Mouse (Mus musculus) lung, adult 2 months (tissue): ENCODE results near the gene Rnf31. TPM values are rescaled to one million over a fixed set of nuclear protein-coding genes. Genes with fewer than 3 reads are reported as not detected.

Experiments used
- DNase-seq: peaks from one replicate; pipeline ENCODE4 v3.0.0; 2022
- H3K4me1 ChIP-seq: fragments of 200-500 bp; 2 replicates; pipeline ENCODE4 v1.6.1; 2011; ENCODE audit warnings: low read length; ENCODE audit not compliant: control insufficient read depth, insufficient read depth
- H3K4me3 ChIP-seq: fragments of 200-500 bp; replicated peaks from 2 replicates; pipeline ENCODE3; 2011; ENCODE audit warnings: low read depth, mild to moderate bottlenecking, control low read depth, low read length; ENCODE audit errors: extremely low read depth
- CTCF ChIP-seq: fragments of 200-500 bp; IDR thresholded peaks from 2 replicates; pipeline ENCODE4 v1.5.1; 2011; ENCODE audit warnings: mild to moderate bottlenecking, low read length, control low read depth; ENCODE audit not compliant: insufficient read depth
- POLR2A ChIP-seq: fragments of 200-500 bp; IDR thresholded peaks from 2 replicates; pipeline ENCODE4 v1.6.1; 2011; ENCODE audit warnings: low read depth, mild to moderate bottlenecking, control low read depth, low read length, borderline replicate concordance; ENCODE audit errors: extremely low read depth
- WGBS: fragments of 180-500 bp; shearing (Covaris S2); methylation state at CpG from one replicate; pipeline ENCODE4 v1.1.7; 2018; 5-methylcytosine and 5-hydroxymethylcytosine counted together
- polyA plus RNA-seq: library from polyadenylated mRNA; depleted of rRNA; stranded (reverse); fragments of >200 nt; gene quantifications from 2 replicates; pipeline ENCODE4 v1.2.3, GENCODE M21; 2012; rRNA removed

Rnf31 gene
- polyA plus RNA-seq, 1 experiment, result 42.8 TPM

DNA sequence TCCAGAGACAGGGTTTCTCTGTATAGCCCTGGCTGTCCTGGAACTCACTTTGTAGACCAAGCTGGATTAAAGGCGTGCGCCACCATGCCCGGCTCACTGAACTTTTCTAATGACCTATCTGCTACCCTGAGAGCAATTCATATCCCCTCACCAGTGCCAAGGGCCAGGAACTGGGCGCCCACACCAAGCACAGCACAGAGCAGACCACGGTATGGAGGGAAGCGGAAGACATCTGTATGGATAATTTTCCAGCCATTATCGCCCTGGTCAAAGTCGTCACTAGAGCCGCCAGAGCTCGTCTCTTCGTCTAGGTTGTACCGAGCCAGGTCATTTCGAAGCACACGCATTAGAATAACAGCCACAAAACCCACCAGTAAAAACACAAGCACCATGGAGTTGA is 49.3 kb downstream of the Rnf31 start:
- TF ChIP-seq POLR2A (no peak), CTCF (no peak)
- Histone ChIP-seq H3K4me1 (peaks cover 16% of the 10 kb centered on the region), H3K4me3 (no peak overlapping the region)
- WGBS, result 96% methylated on average over 14 of the region's 14 CpGs
- no peak for DNase-seq

DNA sequence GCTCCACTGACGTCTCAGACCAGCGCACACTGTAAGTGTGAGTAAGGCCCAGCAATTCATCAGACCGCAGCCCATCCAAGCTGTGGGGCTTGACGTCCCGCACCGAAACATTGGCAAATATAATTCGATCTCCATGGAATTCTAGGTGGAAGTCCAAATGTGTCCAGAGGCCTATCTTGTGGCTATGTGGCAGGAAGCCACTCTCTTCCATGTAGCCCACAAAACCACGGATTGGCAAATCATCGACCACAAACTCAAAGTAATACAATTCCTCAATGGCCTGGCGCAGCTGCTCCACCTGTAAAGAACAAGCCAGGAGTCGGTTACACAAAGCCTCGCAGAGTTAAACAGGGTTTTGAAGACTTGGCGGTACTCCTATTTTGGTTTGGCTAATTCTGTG is 49.8 kb downstream of the Rnf31 start:
- H3K4me3 ChIP-seq, result no peak overlapping the region
- no peak for TF ChIP-seq POLR2A
- TF ChIP-seq CTCF, result no peak
- DNase-seq, result no peak
- WGBS, result 90% methylated on average over 13 of the region's 13 CpGs
- H3K4me1 ChIP-seq, result peaks cover 16% of the 10 kb centered on the region

DNA sequence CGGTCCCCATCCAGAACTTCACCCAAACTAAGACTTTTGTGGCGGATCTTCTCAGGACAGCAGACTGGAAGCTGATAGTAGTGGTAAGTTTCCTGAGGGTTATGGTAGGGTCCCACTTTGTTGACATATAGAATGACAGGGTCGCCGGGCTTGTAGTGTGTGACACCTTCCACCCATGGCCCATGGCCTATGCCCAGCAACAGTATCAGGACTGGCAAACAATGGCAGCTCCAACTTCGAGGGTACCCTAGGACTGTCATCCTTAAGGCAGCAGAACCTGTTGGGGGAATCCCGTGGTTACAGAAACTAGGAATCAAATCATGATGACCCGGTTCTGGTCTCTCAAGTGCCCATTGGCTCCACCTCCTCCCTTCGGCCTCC is 51.2 kb downstream of the Rnf31 start:
- H3K4me1 ChIP-seq, result peaks cover 16% of the 10 kb centered on the region
- peak overlapping the region; percentile 97 for H3K4me3 ChIP-seq
- no peak for TF ChIP-seq POLR2A
- TF ChIP-seq CTCF, result no peak
- DNase-seq, result no peak
- whole genome bisulfite sequencing, result 18% methylated on average over 8 of the region's 8 CpGs

DNA sequence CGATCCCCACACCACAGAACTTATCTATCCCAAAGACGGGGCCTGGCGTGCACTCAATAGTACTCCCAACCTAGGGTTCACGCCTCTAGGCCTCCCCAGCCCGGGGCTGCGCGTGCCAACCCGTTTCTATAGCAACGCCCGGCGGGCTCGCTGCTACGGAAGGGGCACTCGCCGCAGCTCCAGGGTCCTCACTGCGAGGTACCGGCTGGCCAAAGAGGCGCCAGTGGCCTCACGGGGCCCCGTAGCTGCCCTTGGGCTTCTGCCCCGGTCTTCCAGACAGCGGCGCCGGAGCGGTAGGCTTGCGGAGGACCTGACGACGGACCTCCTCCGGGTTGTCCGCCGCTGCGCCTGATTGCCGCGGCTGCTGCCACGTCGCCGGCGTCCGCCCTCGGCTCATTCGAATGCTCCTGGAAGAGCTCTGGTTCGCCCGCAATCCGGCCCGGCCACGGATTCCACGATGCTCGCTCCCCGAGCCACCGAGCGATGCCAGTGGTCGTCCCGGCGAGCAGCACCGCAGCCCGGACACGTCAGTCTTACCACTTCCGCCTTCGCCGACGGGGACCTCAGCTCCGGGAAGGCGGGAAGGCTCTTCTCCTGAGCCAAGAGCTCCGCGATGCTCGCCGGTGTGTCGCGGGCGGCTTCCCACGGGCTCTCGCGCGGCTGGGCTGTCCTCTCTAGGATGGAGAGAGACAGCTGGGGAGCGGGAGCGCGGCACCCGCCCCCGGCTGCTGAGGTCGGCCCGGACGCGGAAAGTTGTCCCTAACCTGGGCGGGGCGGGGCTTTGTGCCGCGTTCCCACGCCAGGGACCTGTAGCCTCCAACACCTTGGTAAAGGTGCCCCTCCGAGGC is 51.8 kb downstream of the Rnf31 start, which contains the start of gene Tm9sf1:
Tm9sf1 (minus strand) TSS at position 747 of the 848 bp plus-strand sequence.
- TF ChIP-seq CTCF (no peak), POLR2A (peak; percentile 44; the same call in 1 of the 2 replicates)
- Histone ChIP-seq H3K4me1 (peaks cover 16% of the 10 kb centered on the region), H3K4me3 (peak within 1 kb of the TSS; percentile 97)
- peak; percentile 92 for DNase-seq
- under 1% methylated on average over 89 of the region's 89 CpGs for WGBS

DNA sequence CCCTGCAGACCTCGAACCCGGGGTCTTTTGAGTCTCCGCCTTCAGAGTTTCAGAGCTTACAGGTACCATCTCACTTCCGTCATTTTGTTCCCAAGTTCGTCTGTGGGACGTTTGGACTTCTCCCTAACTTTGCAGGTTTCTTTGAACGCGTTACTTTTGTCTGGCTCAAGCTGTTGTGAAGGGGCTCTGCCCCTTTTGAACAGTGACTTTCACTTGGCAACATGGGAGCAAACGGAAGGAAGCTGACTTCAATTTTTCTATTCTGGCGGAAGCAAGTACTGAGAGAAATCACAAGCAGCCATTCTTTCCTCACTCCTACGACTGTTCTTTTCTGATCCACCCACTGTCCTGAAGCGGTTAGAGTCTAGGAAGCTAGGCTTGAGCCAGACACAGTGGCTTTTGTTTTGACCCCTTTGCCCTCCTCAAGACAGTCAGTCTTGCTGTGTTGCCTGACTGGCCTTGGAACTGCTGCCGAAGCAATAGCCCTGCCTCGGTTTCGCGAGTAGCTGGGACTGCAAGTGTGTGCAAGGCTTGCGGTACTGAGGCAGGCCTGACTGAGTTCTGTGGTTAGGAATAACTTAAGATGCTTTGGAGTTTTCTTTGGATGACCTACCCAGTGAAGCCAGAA is 52.9 kb downstream of the Rnf31 start:
- TF ChIP-seq POLR2A (no peak), CTCF (no peak)
- Histone ChIP-seq H3K4me1 (peaks cover 18% of the 10 kb centered on the region), H3K4me3 (peak overlapping the region; percentile 48)
- 6% methylated on average over 17 of the region's 17 CpGs for WGBS
- DNase-seq, result no peak

DNA sequence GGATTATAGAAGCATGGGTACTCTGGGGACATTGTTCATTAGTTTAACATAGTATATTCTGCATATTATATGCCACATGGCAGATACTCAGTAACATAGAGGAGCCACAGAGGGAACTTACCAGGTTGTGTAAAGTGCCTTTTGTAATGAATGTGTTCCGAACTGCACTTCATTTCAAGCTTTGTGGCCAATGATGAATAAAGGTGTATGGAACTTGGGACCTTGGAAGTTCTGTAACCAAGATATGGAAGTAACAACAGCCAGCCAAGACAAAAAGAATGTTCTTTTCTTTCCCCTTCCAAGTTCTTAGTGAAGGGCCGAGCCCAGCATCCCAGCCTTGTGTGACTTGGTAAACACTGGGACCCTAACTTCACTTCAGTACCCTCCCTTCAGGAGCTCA is 58.4 kb downstream of the Rnf31 start, which contains the start of gene Tssk4:
Tssk4 (plus strand) TSS at position 301 of the 400 bp plus-strand sequence.
- 92% methylated on average over 2 of the region's 2 CpGs for WGBS

DNA sequence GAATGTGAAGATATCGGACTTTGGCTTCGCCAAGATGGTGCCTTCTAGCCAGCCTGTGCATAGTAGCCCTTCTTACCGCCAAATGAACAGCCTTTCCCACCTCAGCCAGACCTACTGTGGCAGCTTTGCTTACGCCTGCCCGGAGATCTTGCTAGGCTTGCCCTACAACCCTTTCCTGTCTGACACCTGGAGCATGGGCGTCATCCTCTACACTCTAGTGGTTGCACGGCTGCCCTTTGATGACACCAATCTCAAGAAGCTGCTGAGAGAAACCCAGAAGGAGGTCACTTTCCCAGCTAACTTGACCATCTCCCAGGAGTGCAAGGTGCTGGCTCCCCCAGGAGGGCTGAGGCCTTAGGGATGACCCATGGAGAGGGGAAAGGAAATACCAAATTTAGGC is 60.0 kb downstream of the Rnf31 start:
- 84% methylated on average over 7 of the region's 7 CpGs for WGBS
- TF ChIP-seq CTCF (no peak), POLR2A (no peak)
- H3K4me1 ChIP-seq, result peaks cover 2% of the 10 kb centered on the region; the same call in 1 of the 2 replicates
- no peak for DNase-seq
- no peak overlapping the region for H3K4me3 ChIP-seq

More for the DNA sequence above, 58.4 kb downstream of the Rnf31 start, which contains the start of gene Tssk4:
- Histone ChIP-seq H3K4me3 (no peak within 1 kb of the TSS), H3K4me1 (peaks cover 5% of the 10 kb centered on the region)
- TF ChIP-seq POLR2A (no peak), CTCF (no peak)
- DNase-seq, result no peak

Other genes starting within 250 kb of the Rnf31 start
- 25.0 and 28.1 TPM in 2 replicates for gene Dhrs4, start 113.0 kb upstream of the Rnf31 start, polyA plus RNA-seq
- 1.8 and 3.0 TPM in 2 replicates for gene Carmil3, start 101.1 kb upstream of the Rnf31 start, polyA plus RNA-seq
- gene Cpne6, start 81.3 kb upstream of the Rnf31 start, polyA plus RNA-seq, result 0.05 and 0.07 TPM in 2 replicates
- gene Nrl, start 66.7 kb upstream of the Rnf31 start, polyA plus RNA-seq, result not detected in 2 replicates
- 31.6 and 34.1 TPM in 2 replicates for gene Pck2, start 51.4 kb upstream of the Rnf31 start, polyA plus RNA-seq
- 96.0 and 124 TPM in 2 replicates for gene Dcaf11, start 31.7 kb upstream of the Rnf31 start, polyA plus RNA-seq
- 0.60 and 1.8 TPM in 2 replicates for gene A730061H03Rik, start 31.3 kb upstream of the Rnf31 start, polyA plus RNA-seq
- gene Fitm1, start 16.1 kb upstream of the Rnf31 start, polyA plus RNA-seq, result 5.1 and 17.5 TPM in 2 replicates
- gene Psme1, start 13.6 kb upstream of the Rnf31 start, polyA plus RNA-seq, result 82.8 and 98.6 TPM in 2 replicates
- 20.7 and 20.8 TPM in 2 replicates for gene Emc9, start 6.4 kb upstream of the Rnf31 start, polyA plus RNA-seq
- 45.0 and 60.5 TPM in 2 replicates for gene Psme2, start 595 bp upstream of the Rnf31 start, polyA plus RNA-seq
- 77.3 and 82.6 TPM in 2 replicates for gene Irf9, start 11.9 kb downstream of the Rnf31 start, polyA plus RNA-seq
- 6.0 and 9.7 TPM in 2 replicates for gene Rec8, start 26.3 kb downstream of the Rnf31 start, polyA plus RNA-seq
- 52.7 and 83.9 TPM in 2 replicates for gene Ipo4, start 44.2 kb downstream of the Rnf31 start, polyA plus RNA-seq
- 6.0 and 9.5 TPM in 2 replicates for gene Gm49378, start 46.2 kb downstream of the Rnf31 start, polyA plus RNA-seq
- 81.4 and 91.7 TPM in 2 replicates for gene Tm9sf1, start 52.1 kb downstream of the Rnf31 start, polyA plus RNA-seq
- 0.70 and 1.0 TPM in 2 replicates for gene Tssk4, start 58.5 kb downstream of the Rnf31 start, polyA plus RNA-seq
- 15.1 and 20.4 TPM in 2 replicates for gene Mdp1, start 68.8 kb downstream of the Rnf31 start, polyA plus RNA-seq
- 11.8 and 18.7 TPM in 2 replicates for gene Gmpr2, start 80.2 kb downstream of the Rnf31 start, polyA plus RNA-seq
- 170 and 270 TPM in 2 replicates for gene Nedd8, start 80.4 kb downstream of the Rnf31 start, polyA plus RNA-seq
- gene Tinf2, start 90.1 kb downstream of the Rnf31 start, polyA plus RNA-seq, result 11.9 and 14.8 TPM in 2 replicates
- 3.4 and 30.7 TPM in 2 replicates for gene Tgm1, start 122.2 kb downstream of the Rnf31 start, polyA plus RNA-seq
- 42.0 and 57.3 TPM in 2 replicates for gene Rabggta, start 130.6 kb downstream of the Rnf31 start, polyA plus RNA-seq
- 69.2 and 89.0 TPM in 2 replicates for gene Dhrs1, start 154.0 kb downstream of the Rnf31 start, polyA plus RNA-seq
- 12.7 and 16.8 TPM in 2 replicates for gene Nop9, start 154.0 kb downstream of the Rnf31 start, polyA plus RNA-seq
- gene Cideb, start 166.8 kb downstream of the Rnf31 start, polyA plus RNA-seq, result 3.8 and 4.0 TPM in 2 replicates
- gene Ltb4r2, start 169.7 kb downstream of the Rnf31 start, polyA plus RNA-seq, result 1.1 and 2.6 TPM in 2 replicates
- gene Ltb4r1, start 174.3 kb downstream of the Rnf31 start, polyA plus RNA-seq, result 6.5 and 7.1 TPM in 2 replicates
- gene Adcy4, start 192.4 kb downstream of the Rnf31 start, polyA plus RNA-seq, result 157 and 169 TPM in 2 replicates
- gene Ripk3, start 197.2 kb downstream of the Rnf31 start, polyA plus RNA-seq, result 7.5 and 10.0 TPM in 2 replicates
- 26.4 and 27.3 TPM in 2 replicates for gene Nfatc4, start 231.4 kb downstream of the Rnf31 start, polyA plus RNA-seq